8 mouse cellular contexts compared by ENCODE assay signal in genomic region chr1:31210144-31210543, GRCm38 (mm10). TPM values are rescaled to one million over a fixed set of nuclear protein-coding genes. Genes with fewer than 3 reads are reported as not detected.
A peak's percentile ranks its signal among the peaks of the same experiment; 100 is the strongest.
DNase-seq lines count a peak whose midpoint lies in the region; ATAC-seq lines count a peak whose summit lies in the region.

No protein-coding gene starts in this region.

- no peaks in the 10 kb centered on the region for H3K9me3 ChIP-seq in kidney, embryonic 16.5 days (ENCODE audit: low read length)

- H3K4me1 ChIP-seq in kidney, embryonic 16.5 days (ENCODE audit: insufficient read depth, low read length) = no peaks in the 10 kb centered on the region

- DNase-seq in kidney, adult 8-10 months = peak; percentile 12 to 35
- peak; percentile 79 for DNase-seq in NIH3T3 (ENCODE audit: low read depth)
- peak; percentile 30 to 73 for DNase-seq in cerebellum, postnatal 25 days
- peak; percentile 69 to 81 for DNase-seq in left cerebral cortex, postnatal 14 days (ENCODE audit: low spot score in 2 of 2)
- DNase-seq in naive thymus-derived CD4-positive, alpha-beta T cell, adult 2 months (ENCODE audit: low read depth) = peak; percentile 34

- no peaks in the 10 kb centered on the region for H3K27me3 ChIP-seq in kidney, embryonic 16.5 days (ENCODE audit: insufficient read depth, low read length)

- no peak overlapping the region for H3K4me3 ChIP-seq in kidney, embryonic 16.5 days (ENCODE audit: low read length)

- ATAC-seq in kidney, embryonic 16.5 days (ENCODE audit: low FRiP score, low TSS enrichment) = no peak
- ATAC-seq in hematopoietic stem cell, adult 5-6 weeks (replicated peaks in 1 of 2; ENCODE audit: insufficient read depth in 1 of 2, low FRiP score in 2 of 2, low TSS enrichment in 1 of 2, low read depth in 1 of 2, poor library complexity in 2 of 2, severe bottlenecking in 2 of 2) = peak; percentile 76 to 87; a peak in 3 of 4 replicates
- no peak for ATAC-seq in erythroblast, adult 5-6 weeks (replicated peaks; ENCODE audit: low FRiP score, poor library complexity, severe bottlenecking)

- no peaks in the 10 kb centered on the region for H3K36me3 ChIP-seq in kidney, embryonic 16.5 days (ENCODE audit: insufficient read depth, low read length)

- under 1% methylated on average over 5 of the region's 5 CpGs for WGBS in kidney, embryonic 16.5 days

- no peak overlapping the region for H3K27ac ChIP-seq in kidney, embryonic 16.5 days (ENCODE audit: low read length)

- no peak overlapping the region for H3K4me2 ChIP-seq in kidney, embryonic 16.5 days (replicated peaks; ENCODE audit: low read depth, low read length)

- H3K9ac ChIP-seq in kidney, embryonic 16.5 days (replicated peaks; ENCODE audit: low read length) = no peak overlapping the region

- intact Hi-C loops in left cerebral cortex, postnatal 14 days (cut with DNase I) = loop anchor here (5.0 to 10.0 kb wide), 2 partner anchors 127 to 965 kb away; partner anchors contain the start of gene Khdrbs2

RNA-seq across cellular contexts. Expression of gene 4931428L18Rik, which starts 12.3 kb away (rescaled TPM):
- polyA plus RNA-seq in kidney, embryonic 16.5 days (2015; fragmentation: Nextera tagmentation; extraction: Ambion mirVana) = not detected in 2 replicates
- 3.4 and 3.7 TPM in 2 replicates for total RNA-seq in hematopoietic stem cell, adult 5-6 weeks (2017)
- total RNA-seq in left cerebral cortex, postnatal 14 days (2021) = not detected
- total RNA-seq in erythroblast, adult 5-6 weeks (2015; ENCODE audit: low replicate concordance) = not detected in 2 replicates
- not detected in 2 replicates for total RNA-seq in erythroblast, adult 5-6 weeks (2017; ENCODE audit: low replicate concordance)

RNA-seq across cellular contexts. Expression of gene Pih1d3, which starts 12.5 kb away (rescaled TPM):
- polyA plus RNA-seq in kidney, embryonic 16.5 days (2015; fragmentation: Nextera tagmentation; extraction: Ambion mirVana) = not detected in 2 replicates
- not detected in 2 replicates for total RNA-seq in hematopoietic stem cell, adult 5-6 weeks (2017)
- total RNA-seq in left cerebral cortex, postnatal 14 days (2021) = not detected
- total RNA-seq in erythroblast, adult 5-6 weeks (2015; ENCODE audit: low replicate concordance) = not detected in 2 replicates
- total RNA-seq in erythroblast, adult 5-6 weeks (2017; ENCODE audit: low replicate concordance) = not detected in 2 replicates

RNA-seq across cellular contexts. Expression of gene Lgsn, which starts 33.9 kb away (rescaled TPM):
- not detected in 2 replicates for polyA plus RNA-seq in kidney, embryonic 16.5 days (2015; fragmentation: Nextera tagmentation; extraction: Ambion mirVana)
- total RNA-seq in hematopoietic stem cell, adult 5-6 weeks (2017) = not detected in 2 replicates
- not detected for total RNA-seq in left cerebral cortex, postnatal 14 days (2021)
- not detected in 2 replicates for total RNA-seq in erythroblast, adult 5-6 weeks (2015; ENCODE audit: low replicate concordance)
- total RNA-seq in erythroblast, adult 5-6 weeks (2017; ENCODE audit: low replicate concordance) = not detected in 2 replicates

Comparison
In these comparisons a context has a peak if more than half of its experiments do, and no peak if none do; other contexts are left out.
1. DNase-seq: peak in every context shown above with its lines; median percentile 79 in NIH3T3; 75 in left cerebral cortex, postnatal 14 days; 52 in cerebellum, postnatal 25 days; 34 in naive thymus-derived CD4-positive, alpha-beta T cell, adult 2 months; 24 in kidney, adult 8-10 months.
2. ATAC-seq: peak in hematopoietic stem cell, adult 5-6 weeks (2 of 2); none in kidney, embryonic 16.5 days (single experiment) and erythroblast, adult 5-6 weeks (single experiment).